Mouse (Mus musculus) natural killer cell, adult 2 months (primary cell): ENCODE measurements around the gene Erbb2.
"Not testable (repeated sequence)": the region's sequence is repeated elsewhere in the genome, so short reads cannot be mapped to it uniquely, and the experiment has no call there.

Experiments
- DNase-seq, 2 experiments: peaks; one replicate each; pipeline ENCODE4 v3.0.0; 2022; ENCODE audit warnings: low spot score in 2 of 2

Gene Erbb2

GRCm38 (mm10) chr11:98412273-98412796 is at the start of gene Erbb2:
Gene Erbb2, plus strand, starts transcription at chr11:98412470.
- no peak for DNase-seq

DNA sequence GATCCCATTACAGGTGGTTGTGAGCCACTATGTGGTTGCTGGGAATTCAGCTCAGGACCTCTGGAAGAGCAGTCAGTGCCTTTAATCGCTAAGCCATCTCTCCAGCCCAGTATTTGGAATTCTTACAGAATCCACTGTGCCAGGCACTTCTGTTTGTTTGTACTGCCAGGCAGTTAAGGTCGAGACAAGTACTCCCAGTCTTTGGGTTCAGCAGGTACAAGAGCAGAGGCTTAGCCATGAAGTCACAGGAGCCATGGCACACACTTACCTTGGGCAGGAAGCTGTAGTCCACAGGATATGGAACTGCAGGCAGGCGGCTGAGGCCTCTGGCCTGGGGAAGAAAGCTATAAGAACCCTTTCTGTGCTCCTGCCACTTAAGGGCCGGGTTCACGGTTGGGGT is 48.5 kb upstream of the Erbb2 start:
- DNase-seq: no peak

DNA sequence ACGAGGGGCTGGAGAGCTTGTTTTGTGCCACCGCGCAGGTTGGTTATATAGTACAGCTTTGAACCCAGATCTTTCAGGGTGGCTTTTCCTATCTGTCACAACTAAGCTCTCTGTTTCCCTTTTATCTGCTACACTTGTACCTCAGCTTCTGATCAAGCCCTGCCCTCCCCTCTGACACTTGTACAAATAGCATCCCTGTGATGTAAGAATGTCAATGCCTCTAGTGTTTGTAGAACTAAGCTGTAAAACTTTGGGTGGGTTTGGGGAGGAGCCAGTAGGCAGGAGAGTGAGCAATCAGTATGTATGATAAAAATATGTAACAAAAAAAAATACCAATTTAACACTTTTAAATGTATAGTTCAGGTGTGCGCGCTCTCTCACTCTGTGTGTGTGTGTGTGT is 47.9 kb upstream of the Erbb2 start:
- DNase-seq: no peak

DNA sequence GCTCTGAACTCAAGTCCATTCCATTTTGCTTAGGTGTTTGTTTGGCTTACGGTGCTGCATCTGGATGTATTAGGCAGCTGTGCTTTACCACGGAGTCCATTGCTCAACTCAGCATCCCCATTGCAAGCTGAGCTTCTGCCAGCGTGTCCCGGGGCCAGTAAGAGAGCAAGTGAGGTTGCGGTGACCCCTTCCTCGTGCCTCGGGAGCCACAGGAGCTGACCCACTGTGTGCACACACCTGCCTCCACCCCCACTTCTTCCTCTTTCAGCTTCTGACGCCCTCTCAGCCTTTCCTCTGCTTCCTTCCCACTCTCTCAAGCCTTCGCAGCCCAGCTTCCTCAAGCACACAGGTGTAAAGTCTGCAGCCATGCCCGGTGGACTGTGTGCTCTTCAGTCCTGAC is 46.0 kb upstream of the Erbb2 start:
- DNase-seq: no peak

DNA sequence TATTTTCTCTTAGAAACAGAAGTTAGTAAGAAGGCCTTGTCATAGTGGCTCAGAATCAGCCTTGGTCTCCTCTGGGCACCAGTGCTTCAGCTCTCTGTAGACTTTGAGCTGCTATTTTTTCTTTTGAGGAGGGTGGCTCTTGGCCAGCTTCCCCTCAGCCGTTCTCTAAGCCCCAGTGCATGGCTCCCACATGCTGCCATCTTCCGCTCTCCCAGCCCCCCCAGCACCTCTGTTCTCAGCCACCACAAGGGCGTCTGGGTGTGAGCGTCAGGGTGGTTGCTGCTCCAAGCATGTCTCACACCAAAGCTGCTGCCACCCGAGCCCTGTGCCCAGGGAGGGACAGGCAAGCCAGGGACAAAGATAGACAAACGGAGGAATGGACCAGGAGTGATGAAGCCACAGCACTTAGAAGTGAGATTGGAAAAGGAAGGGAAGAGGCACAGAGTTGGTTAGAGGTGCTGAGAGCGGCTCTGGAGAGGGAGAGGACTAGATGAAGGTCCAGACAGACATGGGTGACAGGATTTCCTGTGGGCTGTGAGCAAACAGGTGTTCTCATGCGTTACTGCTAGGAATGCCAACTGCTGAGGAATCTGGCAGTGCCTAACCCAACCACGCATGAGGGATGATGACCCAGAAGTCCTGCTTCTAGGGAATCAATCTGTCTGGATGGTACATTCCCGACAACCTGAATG is 45.0 kb upstream of the Erbb2 start:
- DNase-seq: peak; percentile 51 to 64

DNA sequence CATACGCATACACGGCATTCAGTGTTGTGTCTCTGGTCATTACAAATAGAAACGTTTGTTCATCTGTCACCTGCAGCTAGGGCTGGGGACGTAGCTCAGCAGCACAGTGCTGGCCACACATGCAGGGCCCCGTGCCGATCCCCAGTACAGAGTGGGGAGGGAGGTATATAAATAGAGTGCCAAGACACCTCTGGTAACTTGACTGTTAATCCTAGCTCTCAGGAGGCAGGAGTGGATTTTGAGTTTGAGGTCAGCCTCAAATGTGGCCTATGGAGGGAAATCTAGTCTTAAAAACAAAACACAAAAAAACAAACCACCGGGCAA is 44.4 kb upstream of the Erbb2 start:
- no peak for DNase-seq

GRCm38 (mm10) chr11:98369337-98369736 is 42.9 kb upstream of the Erbb2 start:
- DNase-seq: no peak

DNA sequence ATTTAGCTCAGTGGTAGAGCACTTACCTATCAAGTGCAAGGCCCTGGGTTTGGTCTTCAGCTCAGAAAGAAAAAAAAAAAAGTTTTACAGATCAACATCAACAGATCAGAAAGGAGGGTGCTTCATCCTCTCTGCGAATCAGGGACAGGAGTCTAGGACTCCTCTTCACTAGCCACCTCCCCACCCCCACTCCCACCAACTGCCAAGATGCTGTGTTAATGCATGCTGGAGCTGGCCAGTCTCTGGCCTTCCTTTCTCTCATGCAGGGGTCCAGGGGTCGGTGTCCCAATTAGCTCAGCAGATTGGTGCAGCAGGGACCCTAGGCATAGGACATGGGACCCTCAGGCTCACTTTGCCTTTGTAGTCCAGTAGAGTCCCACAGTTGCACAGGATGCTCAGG is 41.7 kb upstream of the Erbb2 start:
- no peak for DNase-seq

GRCm38 (mm10) chr11:98371556-98372240 is 40.6 kb upstream of the Erbb2 start:
- DNase-seq: no peak

DNA sequence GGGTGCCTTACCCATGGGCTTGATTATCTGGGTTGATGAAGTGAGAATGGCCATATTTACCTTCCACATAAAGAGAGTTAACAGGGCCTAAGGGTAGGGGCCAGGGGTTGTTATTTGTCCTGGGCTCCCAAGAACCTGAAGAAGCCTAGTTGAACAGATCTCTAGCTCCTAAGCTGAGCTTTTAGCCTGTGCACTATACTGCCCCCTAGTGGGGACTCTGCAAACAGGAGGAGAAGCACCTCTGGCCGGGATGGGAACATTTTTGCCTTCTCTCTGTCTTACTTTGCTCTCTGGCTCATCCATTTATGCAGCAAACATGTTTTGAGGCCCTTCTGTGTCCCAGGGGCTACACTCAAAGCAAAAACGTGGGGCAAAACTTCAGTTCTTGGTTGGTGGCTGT is 39.9 kb upstream of the Erbb2 start:
- peak; percentile 40 to 56 for DNase-seq

- no peak for DNase-seq
Measured at GRCm38 (mm10) chr11:98373244-98373643, 39.0 kb upstream of the Erbb2 start.

GRCm38 (mm10) chr11:98374266-98374665 is 38.0 kb upstream of the Erbb2 start:
- DNase-seq: no peak

- DNase-seq: no peak
Measured at GRCm38 (mm10) chr11:98376756-98377155, 35.5 kb upstream of the Erbb2 start.

DNA sequence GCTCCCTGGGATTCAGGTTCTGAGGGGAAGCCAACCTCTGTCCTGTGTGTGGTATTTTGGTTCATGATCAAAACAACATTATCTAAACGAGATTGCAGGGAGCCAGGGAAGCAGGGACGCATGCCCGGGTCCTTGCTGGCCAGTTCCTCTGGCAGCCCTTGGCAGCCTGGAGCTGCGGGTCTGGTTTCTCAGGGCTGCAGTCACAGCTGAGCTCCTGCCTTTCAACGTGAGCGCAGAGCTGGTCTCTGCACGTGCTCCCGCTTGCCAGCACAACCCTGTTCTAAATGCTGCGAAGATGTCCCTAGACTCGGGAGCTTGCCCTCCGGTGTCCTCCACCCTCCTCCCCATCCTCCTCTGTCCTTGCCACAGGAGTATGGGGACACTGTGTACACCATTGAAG is 34.5 kb upstream of the Erbb2 start:
- DNase-seq: no peak

DNA sequence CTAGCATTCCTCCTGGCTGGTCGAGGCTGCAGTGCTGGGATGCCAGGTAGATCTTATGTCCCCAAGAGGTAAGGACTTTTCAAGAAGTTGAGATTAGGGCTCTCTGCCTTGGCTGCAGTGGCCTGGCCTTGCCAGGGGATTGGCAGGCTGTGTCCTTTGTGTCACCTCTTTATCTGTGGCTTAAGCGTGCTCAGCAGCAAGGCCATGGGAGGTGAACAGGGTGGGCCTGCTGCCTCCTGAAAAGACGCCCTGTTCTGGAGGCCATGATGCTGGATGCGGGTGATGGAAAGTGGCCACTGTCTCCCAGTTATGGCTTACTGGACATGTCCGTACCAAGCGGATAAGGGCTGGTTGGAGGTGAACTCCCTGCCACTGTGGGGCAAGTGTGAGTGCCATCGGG is 32.9 kb upstream of the Erbb2 start:
- DNase-seq: no peak

- no peak for DNase-seq
Measured at GRCm38 (mm10) chr11:98380106-98380505, 32.2 kb upstream of the Erbb2 start.

DNA sequence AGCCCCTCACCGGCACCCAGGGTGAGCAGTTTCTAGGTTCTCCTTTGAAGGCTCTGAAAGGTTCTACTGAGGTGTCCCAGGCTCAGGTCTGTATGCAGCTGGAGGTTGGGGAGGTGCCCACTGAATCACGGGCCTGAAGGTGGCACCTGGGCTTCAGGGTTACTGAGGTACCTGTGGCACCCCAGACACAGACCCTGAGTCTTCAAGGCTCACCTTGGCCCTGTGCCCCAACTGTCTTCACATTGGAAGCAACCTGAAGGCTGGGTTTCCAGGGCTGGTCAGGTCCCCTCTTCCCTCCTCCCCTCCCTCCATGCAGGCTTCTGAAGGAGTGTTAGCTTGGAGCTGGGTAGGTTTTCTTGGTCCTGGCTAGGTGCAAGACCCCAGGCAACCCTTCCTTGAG is 30.6 kb upstream of the Erbb2 start:
- no peak for DNase-seq

DNA sequence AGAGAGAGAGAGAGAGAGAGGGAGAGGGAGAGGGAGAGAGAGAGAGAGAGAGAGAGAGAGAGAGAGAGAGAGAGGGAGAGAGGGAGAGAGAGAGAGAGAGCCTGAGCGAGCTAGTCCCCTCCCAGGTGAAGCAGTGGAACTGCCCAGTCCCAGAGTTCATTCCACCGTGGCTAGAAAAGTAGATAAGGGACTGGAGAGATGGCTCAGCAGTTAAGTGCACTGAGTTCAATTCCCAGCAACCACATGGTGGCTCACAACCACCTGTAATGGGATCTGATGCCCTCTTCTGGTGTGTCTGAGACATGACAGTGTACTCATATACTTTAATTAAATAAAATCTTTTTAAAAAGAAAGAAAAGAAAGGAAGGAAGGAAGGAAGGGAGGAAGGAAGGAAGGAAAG is 29.9 kb upstream of the Erbb2 start:
- not testable (repeated sequence) for DNase-seq

GRCm38 (mm10) chr11:98383261-98384030 is 28.8 kb upstream of the Erbb2 start, which contains the start of gene Tcap:
Gene Tcap, plus strand, starts transcription at chr11:98383811.
- DNase-seq: no peak

DNA sequence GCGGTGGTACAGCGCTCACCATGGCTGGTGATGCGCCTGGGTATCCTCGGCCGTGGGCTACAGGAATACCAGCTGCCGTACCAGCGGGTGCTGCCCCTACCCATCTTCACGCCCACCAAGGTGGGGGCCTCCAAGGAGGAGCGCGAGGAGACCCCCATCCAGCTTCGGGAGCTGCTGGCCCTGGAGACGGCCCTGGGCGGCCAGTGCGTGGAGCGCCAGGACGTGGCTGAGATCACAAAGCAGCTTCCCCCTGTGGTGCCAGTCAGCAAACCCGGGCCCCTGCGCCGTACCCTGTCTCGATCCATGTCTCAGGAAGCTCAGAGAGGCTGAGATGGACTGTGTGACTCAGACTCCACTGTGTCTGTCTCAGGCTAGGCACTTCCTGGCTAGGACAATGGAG is 28.1 kb upstream of the Erbb2 start:
- no peak for DNase-seq

DNA sequence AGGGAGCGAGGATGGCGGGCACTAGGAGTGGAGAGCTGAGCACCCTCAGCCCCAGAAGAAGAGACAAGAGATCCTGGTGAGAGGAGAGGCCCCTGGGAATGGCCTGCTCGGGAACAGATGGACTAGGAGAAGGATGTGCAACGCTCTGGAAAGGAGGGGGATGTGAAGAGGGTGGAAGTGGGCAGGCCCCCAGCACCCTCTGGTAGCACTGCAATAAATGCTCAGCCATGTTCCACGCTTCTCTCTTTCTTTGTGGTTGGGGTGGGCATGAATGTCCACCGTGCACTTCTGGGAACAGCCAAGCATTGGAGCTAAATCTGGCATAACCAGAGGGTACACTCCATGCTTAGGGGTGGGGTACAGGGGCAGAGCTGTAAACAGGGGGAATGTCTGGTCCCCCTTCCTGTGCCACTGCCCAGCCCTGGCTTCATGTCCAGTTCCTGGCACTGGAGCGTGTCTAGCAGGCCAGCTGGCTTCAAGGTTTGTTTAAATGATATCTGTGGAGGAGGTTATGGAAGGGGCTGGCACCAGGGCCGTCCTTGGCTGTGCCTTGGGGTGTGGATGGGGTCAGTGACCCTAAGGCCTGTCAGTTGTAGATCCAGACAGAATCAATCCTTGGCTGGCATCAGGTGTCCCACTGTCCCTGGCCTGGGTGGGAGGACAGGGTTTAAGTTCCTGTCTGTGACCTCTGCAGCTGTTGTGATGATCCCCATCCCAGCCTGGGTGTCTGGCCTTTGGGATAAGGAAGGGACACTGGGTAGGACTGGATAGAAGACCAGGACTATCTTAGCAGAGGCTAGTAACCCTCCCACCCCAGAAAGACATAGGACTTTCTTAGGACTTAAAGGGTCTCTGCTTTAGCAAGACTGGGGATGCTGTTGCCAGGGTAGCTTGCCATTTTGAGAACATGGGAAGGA is 27.3 kb upstream of the Erbb2 start:
- no peak for DNase-seq
